Mouse (Mus musculus) heart, adult 2 months (tissue): ENCODE data around the gene Trim62.

Experiments
- CTCF ChIP-seq: fragments of 200-600 bp; IDR thresholded peaks from 2 replicates; pipeline ENCODE4 v1.8.1; 2022; ENCODE audit warnings: antibody characterized with exemption, mild to moderate bottlenecking, moderate library complexity
- POLR2A ChIP-seq: fragments of 200-500 bp; IDR thresholded peaks from 2 replicates; pipeline ENCODE4 v1.6.1; 2011; ENCODE audit warnings: mild to moderate bottlenecking, low read depth, low read length, control low read depth; ENCODE audit not compliant: insufficient read depth

DNA sequence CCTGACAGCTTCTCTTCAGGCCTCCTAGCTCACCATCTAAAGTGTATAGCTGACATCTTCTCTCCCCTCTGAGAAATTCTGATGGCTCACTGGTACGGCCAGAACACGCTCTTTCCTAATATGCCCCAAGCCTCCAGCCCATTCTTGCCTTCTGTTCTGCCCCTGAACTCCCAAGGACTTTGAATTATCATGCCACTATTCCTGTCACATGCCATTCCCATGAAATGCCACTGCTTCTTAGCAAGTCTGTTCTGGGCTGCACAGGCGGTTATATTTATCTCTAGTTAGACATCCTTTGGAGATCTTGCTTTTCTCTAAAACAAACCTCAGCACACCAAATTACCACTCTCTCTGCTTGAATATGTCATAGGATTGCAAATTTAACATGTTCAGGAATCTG lies 40.2 kb downstream of the Trim62 start:
- TF ChIP-seq POLR2A (no peak), CTCF (no peak)
